Mouse (Mus musculus): Measurements from ENCODE around the gene Prpf18.
"Not testable (repeated sequence)": the region's sequence is repeated elsewhere in the genome, so short reads cannot be mapped to it uniquely, and the experiment has no call there.

The Prpf18 gene

GRCm38 (mm10) chr2:4651500-4652285 is at the start of gene Prpf18:
Prpf18 (minus strand) TSS chr2:4652113.
- peak; percentile 94 for DNase-seq (ENCODE audit: extremely low spot score, low spot score)

DNA sequence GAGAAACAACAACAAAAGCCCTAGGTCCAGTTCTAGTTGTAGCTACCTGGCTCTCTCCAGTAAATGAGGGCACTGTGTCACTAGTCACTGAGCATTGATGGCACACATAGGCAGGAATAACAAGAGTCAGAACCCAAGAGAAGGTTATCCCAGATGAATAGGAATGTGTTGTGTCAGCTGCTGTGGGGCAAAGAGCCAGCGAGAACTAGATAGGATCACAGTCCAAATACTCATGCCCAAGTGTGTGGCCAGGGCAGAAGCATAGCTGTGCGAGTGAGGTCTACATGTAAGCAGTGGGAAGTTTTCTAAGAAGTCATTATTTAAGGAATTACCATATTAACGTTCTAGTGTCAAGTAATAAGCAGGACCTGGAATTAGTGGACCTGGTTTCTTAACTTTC is 28.0 kb upstream of the Prpf18 start:
- DNase-seq (ENCODE audit: extremely low spot score, low spot score) = no peak

GRCm38 (mm10) chr2:4671636-4672035 is 19.7 kb upstream of the Prpf18 start:
- DNase-seq (ENCODE audit: extremely low spot score, low spot score) = no peak

GRCm38 (mm10) chr2:4669701-4670100 is 17.8 kb upstream of the Prpf18 start:
- DNase-seq (ENCODE audit: extremely low spot score, low spot score) = no peak

- no peak for DNase-seq (ENCODE audit: extremely low spot score, low spot score)
These were observed 16.7 kb upstream of the Prpf18 start for GRCm38 (mm10) chr2:4668626-4669025.

DNA sequence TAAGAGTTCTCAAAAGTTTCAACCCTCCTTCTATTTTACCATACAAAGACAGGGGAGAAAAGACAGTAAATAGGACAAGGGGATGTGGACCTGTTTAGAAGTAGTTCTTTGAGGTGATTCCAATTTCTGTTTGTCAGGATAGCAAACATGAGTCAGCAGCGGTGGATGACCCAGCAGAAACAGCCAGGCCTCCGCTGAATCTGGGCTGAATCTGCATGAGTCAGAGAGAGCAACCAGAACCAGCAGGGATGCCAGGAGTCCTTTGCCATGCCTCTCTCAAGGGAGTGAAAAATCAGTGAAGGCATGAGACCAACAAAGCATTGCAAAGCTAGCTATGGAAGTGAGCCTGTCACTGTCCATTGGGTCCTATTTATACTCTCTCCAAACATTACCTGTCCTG is 8.8 kb upstream of the Prpf18 start:
- no peak for DNase-seq (ENCODE audit: extremely low spot score, low spot score)

GRCm38 (mm10) chr2:4649646-4650045 is 2.3 kb downstream of the Prpf18 start:
- DNase-seq (ENCODE audit: extremely low spot score, low spot score) = no peak

GRCm38 (mm10) chr2:4648094-4648493 is 3.8 kb downstream of the Prpf18 start:
- DNase-seq (ENCODE audit: extremely low spot score, low spot score) = no peak

- no peak for DNase-seq (ENCODE audit: extremely low spot score, low spot score)
These were observed 6.8 kb downstream of the Prpf18 start for GRCm38 (mm10) chr2:4645066-4645465.

- no peak for DNase-seq (ENCODE audit: extremely low spot score, low spot score)
These were observed 13.7 kb downstream of the Prpf18 start for GRCm38 (mm10) chr2:4638189-4638588.

GRCm38 (mm10) chr2:4636656-4637055 is 15.3 kb downstream of the Prpf18 start:
- no peak for DNase-seq (ENCODE audit: extremely low spot score, low spot score)

DNA sequence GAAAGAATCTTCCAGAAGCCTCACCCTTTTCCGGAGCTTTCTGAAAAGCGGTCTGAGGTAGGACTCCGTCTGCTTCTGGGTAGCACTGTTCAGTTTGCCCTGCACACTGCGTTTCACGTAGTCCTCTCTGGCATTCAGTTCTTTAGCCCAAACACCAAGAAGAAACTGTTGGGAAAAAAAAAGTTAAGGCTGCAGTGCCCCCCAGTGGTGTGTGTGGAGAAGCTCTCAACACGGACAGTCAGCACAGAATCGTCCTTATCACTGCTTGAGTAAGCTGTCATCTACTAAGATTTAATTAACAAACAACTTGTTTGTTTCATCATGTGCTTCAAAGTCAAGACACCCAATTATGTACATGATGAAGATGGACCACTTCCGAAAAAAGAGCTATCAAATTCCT is 16.1 kb downstream of the Prpf18 start:
- no peak for DNase-seq (ENCODE audit: extremely low spot score, low spot score)

DNA sequence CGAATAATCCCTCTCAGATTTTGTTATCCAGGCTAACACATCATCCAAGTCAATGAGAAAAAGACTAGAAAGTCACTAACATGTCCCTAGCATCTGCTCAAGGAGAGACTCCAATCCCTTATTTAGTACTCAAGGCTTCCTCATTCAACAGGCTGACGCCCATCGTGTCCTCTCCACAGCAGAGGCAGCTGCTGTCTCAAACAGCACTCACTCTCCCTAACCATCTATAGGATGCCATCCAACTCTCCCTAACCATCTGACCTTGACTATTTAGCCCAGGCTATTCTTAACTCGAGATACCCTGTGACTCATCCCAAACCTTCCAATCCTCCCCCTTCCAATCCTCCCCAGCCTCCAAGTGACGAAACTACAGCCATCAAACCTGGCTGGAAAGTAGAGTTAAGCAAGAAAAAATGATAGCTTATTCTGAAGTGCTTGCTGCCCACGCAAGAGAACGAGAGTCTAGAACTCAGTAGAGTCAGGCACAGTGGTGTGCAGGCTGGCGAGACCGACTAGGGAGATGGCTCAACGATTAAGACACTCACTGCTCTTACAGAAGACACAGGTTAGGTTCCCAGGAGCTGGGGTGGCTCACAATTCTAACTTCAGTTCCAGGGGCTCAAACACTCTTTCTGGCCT is 21.6 kb downstream of the Prpf18 start:
- no peak for DNase-seq (ENCODE audit: extremely low spot score, low spot score)

DNA sequence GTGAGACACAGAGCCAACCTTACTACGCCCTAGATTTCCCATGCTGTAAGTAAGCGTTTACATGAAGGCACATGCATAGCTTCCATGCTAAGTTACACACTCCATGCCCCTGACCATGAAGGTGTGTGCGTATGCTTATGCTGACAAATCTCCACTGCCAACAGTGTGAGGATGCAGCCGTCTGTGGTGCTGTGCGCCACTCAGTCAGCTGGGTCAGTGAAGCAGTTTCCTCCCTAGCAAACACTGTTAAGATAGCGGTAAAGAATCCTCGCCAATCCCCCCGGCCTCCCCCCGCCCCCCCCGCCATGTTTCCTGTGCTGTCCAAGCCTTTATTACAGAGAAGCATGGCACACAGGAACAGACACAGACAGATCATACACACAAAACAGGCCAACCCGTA is 22.4 kb downstream of the Prpf18 start:
- no peak for DNase-seq (ENCODE audit: extremely low spot score, low spot score)

GRCm38 (mm10) chr2:4628920-4629319 is 23.0 kb downstream of the Prpf18 start:
- DNase-seq (ENCODE audit: extremely low spot score, low spot score) = no peak

- no peak for DNase-seq (ENCODE audit: extremely low spot score, low spot score)
These were observed 25.0 kb downstream of the Prpf18 start for GRCm38 (mm10) chr2:4626911-4627310.

GRCm38 (mm10) chr2:4621471-4621985 is 30.4 kb downstream of the Prpf18 start:
- no peak for DNase-seq (ENCODE audit: extremely low spot score, low spot score)

GRCm38 (mm10) chr2:4620640-4621401 is 31.1 kb downstream of the Prpf18 start:
- no peak for DNase-seq (ENCODE audit: extremely low spot score, low spot score)

DNA sequence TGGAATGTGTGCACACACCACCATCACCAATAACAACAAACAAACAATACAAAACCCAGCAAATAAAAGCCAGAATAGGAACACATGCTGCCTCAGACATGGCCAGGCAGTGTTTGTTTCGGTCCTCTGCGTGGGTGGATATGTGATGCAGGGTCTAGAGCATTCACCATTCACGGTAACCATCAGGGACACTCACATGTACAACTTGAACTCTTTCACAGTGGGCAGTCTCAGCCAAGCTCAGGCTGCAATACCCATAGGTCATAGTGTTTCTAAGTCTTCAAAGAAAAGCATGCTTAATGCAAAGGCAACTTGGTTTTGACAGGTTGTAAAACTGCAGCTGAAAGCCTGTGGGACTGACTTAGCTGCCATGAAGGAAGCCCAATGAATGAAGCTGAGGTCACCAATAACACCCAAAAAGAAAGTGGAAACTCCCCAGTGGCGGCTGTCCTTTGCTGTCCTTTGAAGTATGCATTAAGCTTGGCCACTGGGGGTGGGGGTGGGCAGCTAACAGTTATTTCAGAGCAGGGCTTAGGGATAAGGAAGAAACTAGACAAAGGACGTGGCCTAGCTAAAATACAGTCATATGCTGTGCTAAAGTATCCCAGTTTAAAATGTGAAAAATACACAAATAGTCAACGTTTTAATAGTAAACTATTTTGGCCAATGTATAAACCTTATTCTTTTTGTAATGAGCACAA is 31.9 kb downstream of the Prpf18 start:
- DNase-seq (ENCODE audit: extremely low spot score, low spot score) = no peak

DNA sequence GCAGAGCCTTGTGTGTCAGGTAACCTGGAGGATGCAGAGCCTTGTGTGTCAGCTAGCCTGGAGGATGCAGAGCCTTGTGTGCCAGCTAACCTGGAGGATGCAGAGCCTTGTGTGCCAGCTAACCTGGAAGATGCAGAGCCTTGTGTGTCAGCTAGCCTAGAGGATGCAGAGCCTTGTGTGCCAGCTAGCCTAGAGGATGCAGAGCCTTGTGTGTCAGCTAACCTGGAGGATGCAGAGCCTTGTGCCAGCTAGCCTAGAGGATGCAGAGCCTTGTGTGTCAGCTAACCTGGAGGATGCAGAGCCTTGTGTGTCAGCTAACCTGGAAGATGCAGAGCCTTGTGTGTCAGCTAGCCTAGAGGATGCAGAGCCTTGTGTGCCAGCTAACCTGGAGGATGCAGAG is 32.8 kb downstream of the Prpf18 start:
- DNase-seq (ENCODE audit: extremely low spot score, low spot score) = not testable (repeated sequence)

DNA sequence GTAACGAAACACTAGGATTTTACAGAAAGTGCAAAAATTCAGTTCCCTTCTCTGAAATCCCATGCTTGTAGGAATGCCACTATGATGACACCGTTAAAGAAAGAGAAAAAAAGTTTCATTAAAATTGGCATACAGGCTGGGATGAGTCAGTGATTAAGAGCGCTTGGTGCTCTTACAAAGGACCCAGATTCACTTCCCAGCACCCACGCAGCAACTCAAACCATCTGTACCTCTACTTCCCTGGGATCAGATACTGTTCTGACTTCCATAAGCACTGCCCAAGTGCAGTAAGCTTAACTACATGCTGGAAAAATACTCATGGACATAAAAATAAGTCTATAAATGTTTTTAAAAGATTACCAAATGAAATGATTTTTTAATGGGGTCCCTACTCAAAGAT is 34.9 kb downstream of the Prpf18 start:
- DNase-seq (ENCODE audit: extremely low spot score, low spot score) = no peak

All from neural tube, embryonic 10.5 days (tissue).